Mouse (Mus musculus) G1E (cell line): ENCODE data around the gene Stk4.

ENCODE experiments used
- CTCF ChIP-seq: IDR thresholded peaks from 2 replicates; pipeline ENCODE4 v1.5.1; 2012; ENCODE audit warnings: low read depth, low read length, inconsistent platforms, mixed read lengths
- GATA1 ChIP-seq: IDR thresholded peaks from 2 replicates; pipeline ENCODE4 v1.6.1; 2012; ENCODE audit warnings: borderline replicate concordance, low read length, inconsistent platforms, mixed read lengths

DNA sequence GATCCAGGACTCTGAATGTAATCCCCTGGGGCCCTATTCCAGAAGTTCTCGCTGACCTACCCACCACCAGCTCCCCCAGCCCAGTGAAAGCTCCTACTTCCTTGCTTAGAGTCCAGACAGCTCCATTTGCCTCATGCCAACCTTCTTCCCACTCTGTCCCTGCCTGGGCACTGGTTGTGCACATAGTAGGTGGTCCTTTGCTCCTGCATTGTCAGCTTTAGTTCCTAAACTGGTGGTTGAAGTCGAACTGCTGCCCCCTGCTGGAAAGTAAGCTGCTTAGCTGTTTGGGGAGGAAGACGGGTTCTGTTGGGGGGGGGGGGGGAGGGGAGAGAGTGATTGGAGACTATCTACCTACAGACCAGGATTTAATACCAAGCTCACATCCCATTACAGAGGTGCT is 110.0 kb downstream of the Stk4 start:
- TF ChIP-seq CTCF (0 out of 2 replicates have a peak, but pooled peaks have one; percentile 4), GATA1 (no peak)
